Mouse (Mus musculus) embryo, embryonic 11 days (tissue): ENCODE data around the gene Vps26c.
A peak's percentile ranks its signal among the peaks of the same experiment; 100 is the strongest.

Experiments
- DNase-seq: peaks from one replicate; pipeline ENCODE4 v3.0.0-alpha.2; 2015

Vps26c gene

DNA sequence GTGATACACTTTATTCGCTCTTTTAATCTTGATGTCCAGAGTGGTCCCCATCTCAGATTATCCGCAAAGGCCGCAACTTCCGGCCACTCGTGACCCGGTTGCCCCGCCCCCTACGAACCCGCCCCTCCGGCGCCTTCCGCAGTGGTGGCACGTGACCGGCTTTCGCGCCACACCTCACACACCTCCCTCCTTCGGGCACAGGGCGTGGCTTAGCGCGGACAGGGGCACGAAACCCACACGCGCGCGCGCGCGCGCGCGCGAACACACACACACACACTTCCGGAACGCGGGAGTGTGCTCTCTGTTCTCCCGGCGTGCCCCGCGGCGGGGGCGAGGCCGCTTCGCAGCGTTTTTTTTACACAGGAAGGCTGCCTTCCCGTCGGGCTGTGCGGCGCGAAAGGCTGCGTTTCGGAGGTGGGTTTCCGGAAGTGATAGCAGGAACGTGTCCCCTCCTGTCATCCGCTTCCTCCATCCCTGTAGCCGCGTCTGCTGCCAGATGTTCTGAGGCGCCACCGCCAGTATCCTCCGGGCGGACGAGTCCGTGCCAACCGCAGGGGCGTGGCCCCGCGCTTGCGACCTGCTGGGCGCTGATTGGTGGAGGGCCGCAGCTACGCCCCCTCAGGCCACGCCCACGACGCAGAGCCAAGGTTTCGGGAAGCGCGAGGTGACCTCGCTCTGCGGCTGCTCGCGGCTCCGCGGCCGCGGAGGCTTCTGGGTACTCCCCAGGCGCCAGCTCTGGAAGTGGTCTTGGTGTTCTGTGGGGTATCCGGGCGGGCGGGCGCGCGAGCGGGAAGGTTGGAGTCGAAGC lies at the start of gene Vps26c:
Vps26c (minus strand) TSS at position 487 of the 808 bp plus-strand sequence.
- DNase-seq = peak; percentile 99

DNA sequence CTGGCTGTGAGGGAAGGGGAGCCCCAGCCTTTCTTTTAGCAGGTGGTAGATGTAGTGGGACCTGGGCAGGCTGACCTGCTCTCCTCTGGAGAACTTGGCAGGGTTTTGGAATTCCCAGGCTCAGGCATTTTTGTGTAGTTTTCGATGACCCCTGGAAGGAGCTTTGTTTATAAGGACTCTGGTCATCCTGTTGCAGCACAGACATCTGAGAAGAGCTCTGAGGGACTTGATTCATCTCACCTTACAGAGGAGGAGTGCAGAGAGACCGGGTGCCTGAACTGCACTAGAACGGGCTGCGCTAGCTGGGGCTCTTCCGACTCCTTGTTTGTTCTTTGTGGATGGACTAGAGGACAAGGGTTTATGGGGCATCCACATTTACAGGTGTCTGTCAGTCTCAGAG lies 49.1 kb upstream of the Vps26c start:
- no peak for DNase-seq

DNA sequence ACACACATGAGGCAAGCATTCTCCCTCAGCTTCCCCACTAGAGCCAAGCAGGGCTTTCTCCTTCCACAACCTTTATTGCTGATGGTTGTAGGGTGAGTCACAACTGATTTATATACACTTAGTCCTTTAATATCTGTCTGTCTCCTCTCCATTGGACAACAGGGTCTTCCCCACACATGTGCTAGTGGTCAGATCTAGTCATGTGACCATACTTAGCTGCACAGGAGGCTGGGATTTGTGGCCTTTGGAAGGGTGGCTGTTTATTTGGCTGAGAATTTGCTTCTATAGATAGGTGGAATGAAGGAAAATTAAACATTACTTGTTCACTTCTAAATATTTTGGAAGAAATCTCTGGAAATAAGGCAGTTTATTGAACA lies 48.1 kb upstream of the Vps26c start:
- no peak for DNase-seq

DNA sequence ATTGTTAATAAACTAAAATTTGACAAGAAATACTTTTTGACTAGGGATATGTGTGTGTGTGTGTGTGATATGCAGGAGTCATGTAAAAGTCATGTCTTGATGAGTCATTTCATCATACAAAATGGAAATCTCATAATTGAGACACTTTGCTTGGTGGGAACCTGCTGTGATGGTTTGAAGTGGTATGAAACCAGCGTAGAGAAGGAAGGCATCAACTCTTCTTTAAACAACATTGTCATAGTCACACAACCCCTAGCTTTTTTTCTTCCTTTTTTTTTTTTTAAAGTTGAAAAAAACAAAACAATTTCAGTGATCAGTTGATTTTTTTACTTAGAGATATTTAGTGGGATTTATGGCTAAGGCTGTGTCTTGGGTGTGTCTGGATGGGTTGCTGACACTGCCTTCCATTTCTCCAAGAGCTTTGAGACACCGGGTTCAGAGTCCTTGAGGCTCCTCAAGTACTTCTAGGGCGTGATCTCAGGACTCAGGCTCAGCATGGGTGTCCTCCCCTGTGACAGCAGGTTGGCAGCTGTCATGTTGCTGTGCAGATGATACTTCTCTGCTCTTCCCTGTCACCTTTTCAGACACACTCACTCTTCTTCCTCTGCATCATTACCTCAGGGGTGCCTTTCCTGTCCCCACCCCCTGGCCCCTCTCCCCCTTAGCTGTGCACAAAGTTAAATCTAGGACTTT lies 47.5 kb upstream of the Vps26c start:
- DNase-seq = no peak

DNA sequence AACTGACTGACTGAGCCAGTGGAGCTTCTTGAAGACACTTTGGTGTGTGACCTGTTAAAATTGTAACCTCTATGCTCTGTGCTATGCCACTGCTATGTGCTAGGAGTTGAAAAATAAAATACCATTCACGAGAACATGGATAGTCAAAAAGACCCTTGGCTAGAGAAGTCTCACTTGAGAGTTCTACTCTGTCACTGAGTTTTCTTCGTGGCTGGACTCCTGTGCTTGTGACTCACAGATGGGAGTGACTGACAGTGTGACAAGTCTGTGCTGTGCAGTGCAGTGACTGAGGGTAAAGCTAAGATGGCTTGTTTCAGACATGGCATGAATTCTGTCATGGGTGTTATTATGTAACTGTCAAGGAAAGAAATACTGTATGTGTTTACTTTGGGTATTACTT lies 45.8 kb upstream of the Vps26c start:
- DNase-seq = no peak

DNA sequence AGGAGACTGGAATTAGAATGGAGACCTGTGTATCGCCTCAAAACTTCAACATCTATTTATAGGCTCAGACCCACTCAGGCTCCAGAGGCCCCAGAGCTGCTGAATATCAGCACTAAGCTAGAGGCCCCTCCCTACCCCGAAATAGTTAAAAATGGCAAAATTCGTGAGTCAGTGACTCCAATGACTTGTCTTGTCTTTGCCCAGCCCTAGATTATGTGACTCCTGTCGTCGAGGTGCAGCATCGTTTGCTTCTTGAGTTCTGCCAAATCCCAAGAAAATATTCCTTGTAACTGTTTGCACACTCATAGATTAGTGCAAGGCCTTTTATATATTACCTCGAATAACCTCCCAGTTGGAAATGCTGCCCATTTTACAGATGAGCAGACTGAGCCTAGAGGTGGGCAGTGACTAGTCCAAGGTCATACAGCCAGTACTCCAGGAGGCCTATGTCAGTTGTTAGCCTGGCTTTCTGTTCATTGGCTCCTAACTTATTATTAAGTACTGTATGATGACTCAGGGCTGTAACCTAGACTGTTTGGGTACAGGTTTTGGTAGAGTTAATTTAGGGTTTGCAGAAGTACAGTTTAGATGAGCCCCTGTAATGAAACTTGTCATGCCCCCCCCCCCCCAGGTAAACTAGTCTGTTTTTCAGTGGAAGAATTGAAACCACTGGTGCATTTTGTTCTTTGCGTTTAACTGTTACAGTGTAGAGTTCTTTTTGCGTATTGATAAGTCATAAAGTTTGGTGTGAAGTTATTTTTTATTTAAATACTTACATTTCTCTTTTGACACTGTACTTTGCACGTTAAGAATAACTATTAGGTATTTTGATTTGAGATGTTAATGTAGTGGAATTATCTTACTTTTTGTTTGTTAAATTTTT lies 44.7 kb upstream of the Vps26c start:
- no peak for DNase-seq

DNA sequence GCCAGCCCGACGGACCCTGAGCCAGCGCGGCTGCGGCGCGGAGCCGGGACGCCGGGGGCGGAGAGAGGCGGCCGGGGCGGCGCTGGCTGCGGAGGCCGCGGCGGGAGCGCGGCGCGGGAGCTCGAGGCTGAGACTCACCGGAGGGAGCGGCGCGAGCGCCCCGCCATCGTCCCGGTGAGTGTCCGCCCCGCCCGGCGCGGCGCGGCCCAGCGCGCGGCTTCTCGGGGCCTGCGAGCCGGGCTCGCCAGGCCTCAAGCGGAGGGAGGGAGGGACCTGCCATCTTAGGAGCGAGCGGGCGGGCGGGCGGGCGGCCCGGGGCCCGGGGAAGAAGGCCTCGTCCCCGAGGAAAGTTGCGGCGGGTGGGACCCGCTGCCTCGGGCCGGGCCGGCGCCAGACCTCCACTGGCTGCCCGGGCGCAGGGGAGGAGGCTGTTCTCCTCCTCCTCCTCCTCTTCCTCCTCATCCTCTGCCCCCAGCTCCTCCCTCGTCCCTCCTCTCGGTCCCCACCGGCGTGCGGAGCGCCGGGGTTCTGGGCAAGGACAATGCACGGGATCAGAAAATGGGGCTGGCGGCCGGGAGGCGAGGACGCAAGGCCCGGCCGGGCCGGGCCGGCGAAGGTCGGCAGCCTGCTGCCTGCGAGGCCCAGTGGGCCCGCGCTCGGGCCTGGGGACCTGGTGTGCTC lies 43.9 kb upstream of the Vps26c start:
- DNase-seq = peak; percentile 57

DNA sequence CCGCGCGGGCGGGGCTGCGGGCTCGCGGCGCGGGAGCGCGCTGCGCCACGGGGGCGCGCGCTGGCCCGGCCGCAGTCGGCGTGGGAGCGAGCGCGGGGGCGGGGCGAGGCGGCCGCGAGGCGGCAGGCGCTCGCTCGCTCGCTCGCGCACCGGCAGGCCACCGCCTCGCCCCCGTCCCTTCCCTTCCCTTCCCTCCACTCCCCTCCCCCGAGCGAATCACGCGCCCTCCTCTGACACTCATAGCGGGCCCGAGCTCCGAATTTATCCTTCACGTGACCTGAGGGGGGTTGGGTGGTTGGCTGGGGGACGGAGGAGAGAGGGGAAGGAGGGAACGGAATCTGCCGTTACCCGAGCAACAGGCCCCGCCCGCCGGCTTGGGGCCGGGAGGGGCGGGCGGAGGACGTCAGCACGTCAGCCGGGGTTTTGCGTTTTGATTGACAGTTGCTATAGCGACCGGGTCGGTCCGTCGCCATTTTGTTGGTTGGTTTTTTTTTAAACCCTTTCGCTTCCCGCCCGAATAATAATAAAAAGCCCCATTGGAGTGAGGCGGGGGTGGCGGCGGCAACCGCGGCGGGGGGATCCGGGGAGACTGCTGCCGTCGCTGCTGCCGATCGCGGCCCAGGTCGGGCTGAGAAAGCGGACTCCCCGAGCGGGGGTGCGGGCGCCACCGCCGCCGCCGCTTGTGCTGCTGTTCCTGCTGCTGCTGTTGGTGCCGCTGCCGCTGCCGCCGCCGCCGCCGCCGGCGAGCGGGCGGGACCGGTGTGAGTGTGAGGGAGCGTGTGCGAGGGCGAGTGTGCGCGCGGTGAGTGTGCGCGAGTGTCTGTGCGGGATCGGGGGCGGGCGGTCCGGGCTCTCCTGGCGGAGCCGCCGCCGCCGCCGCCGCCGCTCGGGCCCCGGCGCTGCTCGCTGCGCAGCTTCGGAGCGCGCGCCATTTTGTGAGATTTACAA lies 42.9 kb upstream of the Vps26c start, which contains the start of gene Dyrk1a:
Dyrk1a (plus strand) TSS at position 782 of the 948 bp plus-strand sequence.
- peak; percentile 99 for DNase-seq

DNA sequence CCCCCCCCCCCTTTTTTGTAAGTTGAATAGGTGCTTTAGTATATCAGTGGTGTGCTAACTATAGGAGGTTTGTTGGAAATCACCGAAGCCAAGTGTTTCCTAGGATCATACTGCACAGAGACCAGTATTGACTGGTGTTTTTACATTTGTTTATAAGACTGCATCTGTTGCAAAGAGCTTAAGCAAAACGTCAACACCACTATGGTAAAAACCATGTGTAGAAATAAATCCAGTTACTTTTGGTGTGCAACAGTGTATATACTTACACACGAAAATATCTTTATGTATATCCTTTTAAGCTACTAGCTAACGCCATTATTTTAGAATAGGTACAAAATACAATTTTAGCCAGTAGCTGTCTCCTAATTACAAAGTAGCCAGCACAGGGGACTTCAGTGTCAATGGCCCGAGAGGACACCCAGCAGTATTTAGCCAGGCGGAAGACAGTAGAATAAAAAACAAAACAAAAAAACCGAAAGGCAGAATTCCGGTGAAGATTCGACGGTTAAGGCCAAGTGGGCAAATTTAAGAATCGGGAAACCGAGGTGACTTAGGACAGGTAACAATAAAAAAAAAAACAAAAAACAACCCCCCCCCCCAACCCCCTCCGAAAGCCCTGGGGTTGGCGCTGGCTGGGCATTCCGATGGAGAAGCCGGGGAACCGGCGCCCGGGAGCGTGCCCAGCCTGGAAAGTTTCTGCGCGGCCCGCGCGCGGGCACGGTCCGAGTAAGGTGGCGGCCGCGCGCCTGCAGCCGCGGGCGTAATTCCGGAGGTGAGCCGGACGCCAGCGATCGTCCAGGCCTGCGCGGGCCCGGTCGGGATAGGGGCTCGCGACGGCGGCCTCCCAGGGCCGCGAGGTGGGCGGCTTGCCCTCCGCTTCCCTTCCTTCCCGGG lies 42.0 kb upstream of the Vps26c start:
- peak; percentile 94 for DNase-seq

DNA sequence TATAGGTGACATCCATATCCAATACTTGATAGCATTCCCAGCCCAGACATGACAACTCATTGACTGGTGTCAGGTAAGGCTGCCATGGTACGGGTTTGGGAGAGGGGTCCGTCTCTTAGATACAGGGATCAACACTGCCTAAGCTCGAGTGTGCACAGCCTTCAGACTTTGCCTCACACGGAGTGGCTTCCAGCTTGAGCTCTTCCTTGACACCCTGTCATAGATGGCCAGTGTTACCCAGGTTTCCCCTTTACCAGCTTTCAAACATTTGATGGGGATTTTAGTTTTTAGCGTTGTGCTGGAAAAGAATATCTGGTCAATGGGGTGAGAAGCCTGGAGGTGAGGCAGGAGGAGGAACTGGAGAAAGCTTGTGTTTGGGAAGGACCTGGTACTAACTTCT lies 41.1 kb upstream of the Vps26c start:
- no peak for DNase-seq

DNA sequence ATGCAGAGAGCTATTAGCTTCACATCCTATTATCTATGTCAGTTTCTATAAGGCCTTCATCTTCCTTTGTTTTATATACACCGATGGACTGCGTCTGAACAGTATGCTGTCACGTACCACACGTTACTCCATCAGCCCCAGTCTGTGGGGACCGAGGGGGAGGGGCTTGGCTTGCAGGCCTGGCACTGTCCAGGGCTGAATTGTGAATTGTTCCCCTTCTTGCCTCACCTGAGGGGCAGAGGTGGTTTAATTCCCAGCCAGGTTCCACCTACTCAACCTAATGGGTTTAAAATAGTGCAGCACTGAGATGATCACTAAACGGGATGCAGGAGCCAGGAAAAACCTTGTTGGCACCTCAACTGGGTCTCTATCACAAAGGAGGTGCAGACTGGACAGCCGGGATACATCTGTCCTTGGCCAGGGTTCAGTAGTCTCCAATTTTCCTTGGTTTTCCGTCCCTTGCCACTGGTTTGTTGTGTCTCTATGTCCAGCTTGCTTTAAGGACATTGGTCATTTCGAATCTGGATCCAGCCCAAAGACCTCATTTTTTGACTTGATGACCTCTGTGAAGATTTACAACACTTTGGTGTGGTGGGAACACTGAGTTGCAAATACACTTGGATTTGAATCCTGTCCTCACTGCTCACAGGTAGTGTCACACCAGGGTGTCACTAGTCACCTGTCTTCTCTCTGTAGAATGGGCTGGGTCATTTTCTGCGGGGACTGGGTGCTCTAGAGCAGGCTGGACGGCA lies 40.4 kb upstream of the Vps26c start:
- no peak for DNase-seq

DNA sequence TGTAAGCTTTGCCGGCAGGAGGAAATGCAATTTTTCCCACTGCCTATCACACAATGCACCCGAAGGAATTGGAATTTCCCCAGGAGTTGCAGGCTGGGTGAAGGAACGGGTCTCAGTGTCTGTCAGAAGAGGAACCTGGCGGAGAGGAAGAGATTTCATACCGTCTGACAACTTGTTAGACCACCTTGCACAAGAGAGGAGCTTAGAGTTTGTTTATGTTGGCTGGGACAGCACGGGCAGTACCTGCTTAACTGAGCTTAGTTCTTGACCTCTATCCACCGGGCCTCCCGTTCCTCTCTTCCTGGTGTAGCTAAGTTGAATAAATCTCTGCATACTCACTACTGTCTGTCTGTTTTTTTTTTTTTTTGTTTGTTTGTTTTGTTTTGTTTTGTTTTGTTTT lies 39.5 kb upstream of the Vps26c start:
- DNase-seq = no peak

DNA sequence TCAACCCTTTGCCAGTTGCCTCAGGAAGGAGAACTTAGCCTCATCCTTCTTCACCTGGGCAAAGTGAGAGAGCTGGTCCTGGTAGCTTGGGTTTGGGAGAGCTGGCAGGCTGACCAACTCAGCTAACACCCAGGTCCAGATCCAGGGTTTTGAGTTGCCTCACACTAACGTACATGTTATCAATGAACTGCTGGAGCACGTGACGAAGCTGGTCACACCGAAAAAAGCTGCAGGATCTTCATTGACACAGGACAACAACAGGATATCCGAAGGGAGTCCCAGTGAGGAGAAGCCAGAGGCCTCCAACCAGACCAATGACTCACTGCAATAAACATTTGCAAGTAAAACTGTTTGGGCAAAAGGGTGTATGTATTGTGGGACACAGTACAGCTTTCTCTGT lies 34.0 kb upstream of the Vps26c start:
- DNase-seq = no peak

DNA sequence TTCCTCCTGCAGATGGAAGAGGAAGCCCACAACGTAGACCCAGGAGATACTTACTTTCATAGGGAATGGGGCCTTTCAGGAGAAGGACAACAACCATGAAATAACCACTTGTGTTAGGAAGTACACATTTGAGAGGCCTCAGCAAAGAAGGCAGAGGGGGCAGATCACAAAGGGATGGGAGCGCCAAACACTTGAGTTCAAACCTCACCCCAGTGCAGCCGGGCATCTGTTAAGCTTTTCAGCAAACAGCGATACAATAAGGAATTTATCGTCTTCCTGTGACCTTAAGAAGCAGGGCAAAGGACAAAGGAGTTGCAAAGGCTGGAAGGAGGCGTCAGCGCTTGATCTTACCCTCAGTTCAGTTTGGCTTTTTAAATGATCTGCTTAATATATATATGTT lies 33.2 kb upstream of the Vps26c start:
- DNase-seq = no peak

DNA sequence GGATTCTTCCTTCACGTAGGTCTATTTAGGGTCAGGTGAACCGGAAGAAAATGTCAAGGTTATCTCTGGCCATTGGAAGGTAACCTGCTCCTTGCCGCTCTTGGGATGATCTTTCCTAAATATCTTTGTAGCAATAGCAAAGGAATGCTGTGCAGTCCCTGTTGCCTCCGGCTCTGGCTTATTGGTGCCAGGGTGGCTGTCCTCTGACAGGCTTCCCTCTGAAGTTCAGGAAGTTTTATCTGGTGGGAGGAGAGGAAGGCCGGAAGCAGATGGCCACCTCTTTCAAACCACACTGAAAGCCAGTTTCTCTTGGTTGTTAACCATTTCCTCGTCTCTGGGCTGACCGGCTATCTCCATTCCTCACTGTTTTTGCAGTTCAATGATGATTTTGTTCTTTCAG lies 32.7 kb upstream of the Vps26c start:
- DNase-seq = no peak

DNA sequence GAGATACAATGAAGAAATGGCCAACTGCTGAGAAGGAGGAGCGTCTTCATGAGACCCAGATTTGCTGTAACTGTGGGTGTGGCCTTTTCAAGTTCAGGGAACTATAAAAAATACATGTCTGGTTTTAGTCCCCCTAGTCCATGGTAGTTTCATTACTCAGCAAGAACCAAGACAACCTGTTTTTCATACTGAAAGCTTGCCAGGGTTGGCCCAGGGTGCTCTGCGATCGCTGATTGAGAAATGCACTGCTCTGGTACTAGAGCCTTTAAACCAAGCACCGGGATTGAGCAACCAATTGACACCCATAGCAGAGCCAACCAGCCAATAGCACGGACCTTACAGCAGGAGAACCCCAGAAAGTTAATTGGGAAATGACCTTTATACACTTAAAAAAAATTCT lies 29.6 kb upstream of the Vps26c start:
- DNase-seq = no peak

DNA sequence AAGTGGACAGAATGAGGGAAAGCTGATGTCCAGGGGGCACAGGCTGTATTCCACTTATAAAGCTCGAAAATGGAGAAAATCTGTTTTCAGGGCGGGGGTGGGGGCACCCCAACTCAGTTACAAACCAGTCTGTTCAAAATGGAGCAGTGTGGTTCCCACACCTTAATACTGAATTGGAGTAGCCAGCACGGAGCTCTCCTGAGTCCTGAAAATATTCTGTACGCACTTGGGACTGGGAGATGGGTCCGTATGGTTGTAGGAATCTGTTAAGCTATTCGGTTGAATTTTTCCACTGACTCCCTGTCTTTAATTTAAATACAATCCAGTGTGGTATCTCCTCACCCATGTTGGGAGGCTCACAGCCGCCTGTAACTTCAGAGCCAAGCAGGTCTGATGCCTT lies 28.7 kb upstream of the Vps26c start:
- no peak for DNase-seq

DNA sequence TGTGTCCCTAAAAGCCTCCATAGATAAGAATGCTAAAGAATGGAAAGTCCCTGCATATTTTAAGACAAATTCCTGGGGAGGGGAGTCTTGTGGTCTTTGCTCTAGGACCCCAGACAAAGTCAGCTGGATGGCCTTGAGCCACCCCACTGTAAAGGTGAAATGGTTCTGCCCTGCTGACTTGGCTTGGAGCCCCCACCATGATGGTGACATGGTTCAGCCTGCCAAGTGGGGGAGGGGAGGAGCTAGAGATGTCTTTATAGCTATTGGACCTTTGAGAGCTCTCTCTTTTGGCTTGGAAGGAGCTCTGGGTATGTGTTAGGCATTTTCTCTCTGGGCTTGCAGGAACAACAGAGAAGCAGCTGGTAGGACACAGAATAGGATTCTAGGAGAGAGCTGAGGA lies 25.3 kb upstream of the Vps26c start:
- DNase-seq = no peak

DNA sequence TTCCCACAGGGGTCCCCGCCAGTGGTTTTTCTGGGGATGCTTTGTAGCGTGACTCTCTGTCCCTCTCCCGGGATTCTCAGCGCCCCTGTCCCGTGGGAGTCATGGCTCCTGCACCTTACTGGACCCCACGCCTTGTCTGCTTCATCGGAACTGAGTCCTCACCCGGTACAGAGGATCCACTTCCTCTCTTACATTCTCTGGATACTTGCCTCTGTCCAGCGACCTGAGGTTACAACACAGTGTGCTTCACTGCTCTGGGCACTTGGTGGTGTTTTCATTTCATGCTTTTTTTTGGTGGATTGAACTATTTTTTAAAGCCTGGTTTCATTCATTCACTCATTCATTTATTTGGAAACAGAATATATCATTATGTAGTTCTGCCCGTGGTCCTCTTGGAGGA lies 23.2 kb upstream of the Vps26c start:
- no peak for DNase-seq
